Mouse (Mus musculus) intestine, embryonic 16.5 days (tissue): Measurements from ENCODE around the gene Mrnip. TPM values are rescaled to one million over a fixed set of nuclear protein-coding genes. Genes with fewer than 3 reads are reported as not detected.

ENCODE experiments used
- microRNA-seq: library from miRNA; unstranded; fragments of <30 nt; microRNA quantifications from one replicate; pipeline ENCODE4, GENCODE M21; 2016
- polyA plus RNA-seq: library from polyadenylated mRNA; unstranded; fragments of >200 nt; fragmentation: Nextera tagmentation; extraction: Ambion mirVana; gene quantifications from 2 replicates; pipeline ENCODE4 v1.2.1, GENCODE M21; 2015

The Mrnip gene
- polyA plus RNA-seq, 1 experiment from 2014 or later, result 12.4 TPM

Small RNA genes within 50 kb of the gene (microRNA-seq; reads per million reads assigned to microRNA genes)
- not detected for gene Mir6919

Other genes starting within 250 kb of the Mrnip start
- 14.7 and 21.2 TPM in 2 replicates for gene Rnf130, start 149.1 kb upstream of the Mrnip start, polyA plus RNA-seq
- gene Tbc1d9b, start 43.0 kb upstream of the Mrnip start, polyA plus RNA-seq, result 29.9 and 32.5 TPM in 2 replicates
- gene Sqstm1, start 36.4 kb downstream of the Mrnip start, polyA plus RNA-seq, result 193 and 196 TPM in 2 replicates
- gene Mgat4b, start 36.4 kb downstream of the Mrnip start, polyA plus RNA-seq, result 7.6 and 8.2 TPM in 2 replicates
- gene Ltc4s, start 64.2 kb downstream of the Mrnip start, polyA plus RNA-seq, result 4.3 and 5.1 TPM in 2 replicates
- 2.9 and 3.0 TPM in 2 replicates for gene Maml1, start 117.9 kb downstream of the Mrnip start, polyA plus RNA-seq
- gene Canx, start 151.2 kb downstream of the Mrnip start, polyA plus RNA-seq, result 347 and 362 TPM in 2 replicates
- 0.20 and 0.21 TPM in 2 replicates for gene Cby3, start 180.0 kb downstream of the Mrnip start, polyA plus RNA-seq
- 243 and 262 TPM in 2 replicates for gene Hnrnph1, start 202.5 kb downstream of the Mrnip start, polyA plus RNA-seq